Mouse (Mus musculus): Measurements from ENCODE around the gene Nfe2. TPM values are rescaled to one million over a fixed set of nuclear protein-coding genes. Genes with fewer than 3 reads are reported as not detected.

Gene Nfe2
- polyA plus RNA-seq, 1 experiment, result not detected

GRCm38 (mm10) chr15:103301046-103301445, 42.8 kb upstream of the Nfe2 start:
- Histone ChIP-seq H3K4me1 (ENCODE audit: control insufficient read depth, insufficient read depth, low read length) (peaks cover 48% of the 10 kb centered on the region), H3K4me3 (ENCODE audit: insufficient read depth, low read length) (no peak overlapping the region), H3K27ac (ENCODE audit: insufficient read depth, low read length) (peak overlapping the region; percentile 51)
- TF ChIP-seq CTCF (IDR thresholded peaks at IDR 0.05; ENCODE audit: borderline replicate concordance, insufficient read depth, low read length), result no peak
- no peak for TF ChIP-seq POLR2A (IDR thresholded peaks at IDR 0.05; ENCODE audit: low read depth, low read length)

GRCm38 (mm10) chr15:103300560-103300959, 42.4 kb upstream of the Nfe2 start:
- peaks cover 48% of the 10 kb centered on the region for H3K4me1 ChIP-seq (ENCODE audit: control insufficient read depth, insufficient read depth, low read length)
- peak overlapping the region; percentile 51 for H3K27ac ChIP-seq (ENCODE audit: insufficient read depth, low read length)
- no peak overlapping the region for H3K4me3 ChIP-seq (ENCODE audit: insufficient read depth, low read length)
- TF ChIP-seq CTCF (IDR thresholded peaks at IDR 0.05; ENCODE audit: borderline replicate concordance, insufficient read depth, low read length) (no peak), POLR2A (IDR thresholded peaks at IDR 0.05; ENCODE audit: low read depth, low read length) (no peak)

GRCm38 (mm10) chr15:103300067-103300471, 41.9 kb upstream of the Nfe2 start:
- Histone ChIP-seq H3K4me1 (ENCODE audit: control insufficient read depth, insufficient read depth, low read length) (peaks cover 48% of the 10 kb centered on the region), H3K4me3 (ENCODE audit: insufficient read depth, low read length) (no peak overlapping the region), H3K27ac (ENCODE audit: insufficient read depth, low read length) (peak overlapping the region; percentile 51; the same call in 1 of the 2 replicates)
- no peak for TF ChIP-seq POLR2A (IDR thresholded peaks at IDR 0.05; ENCODE audit: low read depth, low read length)
- TF ChIP-seq CTCF (IDR thresholded peaks at IDR 0.05; ENCODE audit: borderline replicate concordance, insufficient read depth, low read length), result no peak

- TF ChIP-seq CTCF (IDR thresholded peaks at IDR 0.05; ENCODE audit: borderline replicate concordance, insufficient read depth, low read length), result no peak
- TF ChIP-seq POLR2A (IDR thresholded peaks at IDR 0.05; ENCODE audit: low read depth, low read length), result no peak
- Histone ChIP-seq H3K4me1 (ENCODE audit: control insufficient read depth, insufficient read depth, low read length) (peaks cover 48% of the 10 kb centered on the region), H3K27ac (ENCODE audit: insufficient read depth, low read length) (no peak overlapping the region), H3K4me3 (ENCODE audit: insufficient read depth, low read length) (no peak overlapping the region)
Measured at GRCm38 (mm10) chr15:103299644-103300043, 41.4 kb upstream of the Nfe2 start.

GRCm38 (mm10) chr15:103298861-103299616, 40.8 kb upstream of the Nfe2 start:
- TF ChIP-seq POLR2A (IDR thresholded peaks at IDR 0.05; ENCODE audit: low read depth, low read length), result no peak
- no peak for TF ChIP-seq CTCF (IDR thresholded peaks at IDR 0.05; ENCODE audit: borderline replicate concordance, insufficient read depth, low read length)
- H3K4me1 ChIP-seq (ENCODE audit: control insufficient read depth, insufficient read depth, low read length), result peaks cover 43% of the 10 kb centered on the region
- no peak overlapping the region for H3K27ac ChIP-seq (ENCODE audit: insufficient read depth, low read length)
- H3K4me3 ChIP-seq (ENCODE audit: insufficient read depth, low read length), result no peak overlapping the region

GRCm38 (mm10) chr15:103298026-103298425, 39.8 kb upstream of the Nfe2 start:
- no peak for TF ChIP-seq CTCF (IDR thresholded peaks at IDR 0.05; ENCODE audit: borderline replicate concordance, insufficient read depth, low read length)
- TF ChIP-seq POLR2A (IDR thresholded peaks at IDR 0.05; ENCODE audit: low read depth, low read length), result no peak
- Histone ChIP-seq H3K4me1 (ENCODE audit: control insufficient read depth, insufficient read depth, low read length) (peaks cover 37% of the 10 kb centered on the region), H3K27ac (ENCODE audit: insufficient read depth, low read length) (no peak overlapping the region), H3K4me3 (ENCODE audit: insufficient read depth, low read length) (no peak overlapping the region)

GRCm38 (mm10) chr15:103297313-103297712, 39.1 kb upstream of the Nfe2 start:
- no peak overlapping the region for H3K4me3 ChIP-seq (ENCODE audit: insufficient read depth, low read length)
- no peak for TF ChIP-seq CTCF (IDR thresholded peaks at IDR 0.05; ENCODE audit: borderline replicate concordance, insufficient read depth, low read length)
- TF ChIP-seq POLR2A (IDR thresholded peaks at IDR 0.05; ENCODE audit: low read depth, low read length), result no peak
- H3K27ac ChIP-seq (ENCODE audit: insufficient read depth, low read length), result no peak overlapping the region
- H3K4me1 ChIP-seq (ENCODE audit: control insufficient read depth, insufficient read depth, low read length), result peaks cover 31% of the 10 kb centered on the region

GRCm38 (mm10) chr15:103295851-103296250, 37.6 kb upstream of the Nfe2 start:
- Histone ChIP-seq H3K27ac (ENCODE audit: insufficient read depth, low read length) (no peak overlapping the region), H3K4me3 (ENCODE audit: insufficient read depth, low read length) (no peak overlapping the region), H3K4me1 (ENCODE audit: control insufficient read depth, insufficient read depth, low read length) (peaks cover 18% of the 10 kb centered on the region)
- TF ChIP-seq POLR2A (IDR thresholded peaks at IDR 0.05; ENCODE audit: low read depth, low read length), result no peak
- TF ChIP-seq CTCF (IDR thresholded peaks at IDR 0.05; ENCODE audit: borderline replicate concordance, insufficient read depth, low read length), result no peak

GRCm38 (mm10) chr15:103294649-103295048, 36.4 kb upstream of the Nfe2 start:
- Histone ChIP-seq H3K4me3 (ENCODE audit: insufficient read depth, low read length) (no peak overlapping the region), H3K4me1 (ENCODE audit: control insufficient read depth, insufficient read depth, low read length) (peaks cover 15% of the 10 kb centered on the region), H3K27ac (ENCODE audit: insufficient read depth, low read length) (no peak overlapping the region)
- no peak for TF ChIP-seq CTCF (IDR thresholded peaks at IDR 0.05; ENCODE audit: borderline replicate concordance, insufficient read depth, low read length)
- no peak for TF ChIP-seq POLR2A (IDR thresholded peaks at IDR 0.05; ENCODE audit: low read depth, low read length)

GRCm38 (mm10) chr15:103293375-103293774, 35.2 kb upstream of the Nfe2 start:
- Histone ChIP-seq H3K4me3 (ENCODE audit: insufficient read depth, low read length) (no peak overlapping the region), H3K27ac (ENCODE audit: insufficient read depth, low read length) (peak overlapping the region; percentile 80), H3K4me1 (ENCODE audit: control insufficient read depth, insufficient read depth, low read length) (peaks cover 4% of the 10 kb centered on the region; the same call in 1 of the 2 replicates)
- TF ChIP-seq POLR2A (IDR thresholded peaks at IDR 0.05; ENCODE audit: low read depth, low read length), result no peak
- no peak for TF ChIP-seq CTCF (IDR thresholded peaks at IDR 0.05; ENCODE audit: borderline replicate concordance, insufficient read depth, low read length)

Measured in embryonic fibroblast, embryonic 13.5 days (primary cell).